Mouse (Mus musculus) right cerebral cortex, postnatal 36 days (tissue): ENCODE measurements around the gene Coch.
"Not testable (repeated sequence)": the region's sequence is repeated elsewhere in the genome, so short reads cannot be mapped to it uniquely, and the experiment has no call there.

Experiments
- DNase-seq, 2 experiments: peaks; one replicate each; pipeline ENCODE4 v3.0.0; 2022; ENCODE audit warnings: low spot score in 2 of 2, mixed read lengths in 1 of 2

The Coch gene

GRCm38 (mm10) chr12:51593229-51594029, at the start of gene Coch:
Gene Coch (plus strand): TSS chr12:51593341.
- DNase-seq = no peak

GRCm38 (mm10) chr12:51543402-51543960, 49.7 kb upstream of the Coch start:
- DNase-seq = no peak

GRCm38 (mm10) chr12:51555041-51555440, 38.1 kb upstream of the Coch start:
- DNase-seq = no peak

GRCm38 (mm10) chr12:51561416-51561815, 31.7 kb upstream of the Coch start:
- DNase-seq = no peak

- no peak for DNase-seq
Measured at GRCm38 (mm10) chr12:51567225-51567624, 25.9 kb upstream of the Coch start.

- DNase-seq = no peak
Measured at GRCm38 (mm10) chr12:51569472-51569871, 23.7 kb upstream of the Coch start.

- no peak for DNase-seq
Measured at GRCm38 (mm10) chr12:51569944-51570343, 23.2 kb upstream of the Coch start.

DNA sequence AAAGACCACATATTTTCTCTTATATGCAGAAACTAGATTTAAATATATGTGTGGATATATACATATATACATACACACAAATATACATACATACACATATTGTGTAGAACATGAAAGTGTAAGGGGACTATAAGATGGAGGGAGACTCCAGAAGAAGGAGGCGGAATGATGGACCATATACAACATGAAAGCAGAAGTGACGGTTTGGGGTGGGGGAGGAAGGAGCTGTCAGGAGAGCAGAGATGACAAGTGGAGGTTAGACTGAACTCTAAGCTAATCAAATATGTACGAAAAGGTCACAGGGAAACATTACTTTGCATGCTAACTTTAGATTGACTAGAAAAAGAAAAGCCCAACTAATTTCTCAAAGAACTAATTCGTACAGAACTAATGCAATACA, 20.5 kb upstream of the Coch start:
- no peak for DNase-seq

- DNase-seq = not testable (repeated sequence)
Measured at GRCm38 (mm10) chr12:51577816-51578215, 15.3 kb upstream of the Coch start.

DNA sequence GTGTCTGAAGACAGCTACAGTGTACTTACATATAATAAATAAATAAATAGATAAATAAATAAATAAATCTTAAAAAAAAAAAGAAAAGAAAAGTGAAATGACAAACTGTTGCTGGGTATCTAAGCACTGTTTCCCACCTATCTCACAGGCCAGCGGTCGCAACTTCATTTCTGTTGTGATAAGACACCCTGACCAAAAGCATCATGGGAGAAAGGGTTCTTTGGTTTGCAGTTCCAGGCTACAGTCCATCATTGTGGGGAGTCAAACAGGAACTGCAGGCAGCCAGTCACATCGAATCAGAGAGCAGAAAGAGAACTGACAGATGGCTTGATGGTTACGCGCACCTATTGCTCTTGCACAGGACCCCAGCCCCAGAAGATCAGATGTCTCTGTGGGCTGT, 3.9 kb upstream of the Coch start:
- DNase-seq = no peak

DNA sequence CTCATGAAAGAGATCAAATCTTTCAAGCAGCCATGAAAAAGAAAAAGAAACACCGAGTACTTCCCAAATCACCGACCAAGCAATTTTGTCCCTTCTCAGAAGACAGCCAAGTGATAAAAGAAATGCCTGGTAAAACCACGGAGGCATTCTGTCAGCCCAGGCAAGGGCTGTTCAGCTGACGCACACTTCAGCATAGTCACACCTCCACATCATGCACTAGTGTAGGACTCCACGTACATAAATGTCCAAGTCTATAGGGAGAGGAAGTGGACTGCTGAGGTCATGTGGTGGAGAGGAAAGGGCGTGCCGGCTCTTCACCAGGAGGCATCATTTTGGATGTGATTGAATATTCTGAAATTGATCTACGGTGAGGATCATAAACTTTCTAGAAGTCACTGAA, 1.2 kb upstream of the Coch start:
- DNase-seq = no peak

GRCm38 (mm10) chr12:51592888-51593228, 283 bp upstream of the Coch start:
- no peak for DNase-seq

DNA sequence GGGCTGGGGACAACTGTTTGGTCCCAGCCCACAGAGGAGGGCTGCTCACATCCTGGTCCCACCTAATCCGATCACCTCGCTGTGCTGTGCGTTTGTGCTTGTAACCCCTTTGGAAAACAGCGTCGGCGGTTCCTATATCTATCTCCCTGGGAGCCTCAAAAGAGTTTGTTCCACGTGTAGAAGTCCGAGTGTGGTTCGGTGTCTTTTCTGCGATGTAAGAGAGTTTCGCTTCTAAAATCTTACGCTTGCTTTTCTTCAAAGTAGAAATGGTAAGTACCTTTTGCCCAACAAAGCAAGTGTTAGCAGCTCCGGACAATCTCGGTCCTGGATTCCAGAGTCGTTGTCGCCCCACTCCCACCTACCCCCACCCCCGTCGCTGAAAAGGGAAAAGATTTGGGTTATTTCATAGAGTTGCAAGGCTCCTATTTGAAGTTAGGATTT, 909 bp downstream of the Coch start:
- DNase-seq = no peak

DNA sequence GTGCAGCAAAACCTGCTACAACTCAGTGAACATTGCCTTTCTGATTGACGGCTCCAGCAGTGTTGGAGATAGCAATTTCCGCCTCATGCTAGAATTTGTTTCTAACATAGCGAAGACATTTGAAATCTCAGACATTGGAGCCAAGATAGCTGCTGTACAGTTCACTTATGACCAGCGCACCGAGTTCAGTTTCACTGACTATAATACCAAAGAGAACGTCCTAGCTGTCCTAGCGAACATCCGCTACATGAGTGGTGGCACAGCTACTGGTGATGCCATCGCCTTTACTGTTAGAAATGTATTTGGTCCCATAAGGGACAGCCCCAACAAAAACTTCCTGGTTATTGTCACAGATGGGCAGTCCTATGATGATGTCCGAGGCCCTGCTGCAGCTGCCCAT, 10.2 kb downstream of the Coch start:
- no peak for DNase-seq

DNA sequence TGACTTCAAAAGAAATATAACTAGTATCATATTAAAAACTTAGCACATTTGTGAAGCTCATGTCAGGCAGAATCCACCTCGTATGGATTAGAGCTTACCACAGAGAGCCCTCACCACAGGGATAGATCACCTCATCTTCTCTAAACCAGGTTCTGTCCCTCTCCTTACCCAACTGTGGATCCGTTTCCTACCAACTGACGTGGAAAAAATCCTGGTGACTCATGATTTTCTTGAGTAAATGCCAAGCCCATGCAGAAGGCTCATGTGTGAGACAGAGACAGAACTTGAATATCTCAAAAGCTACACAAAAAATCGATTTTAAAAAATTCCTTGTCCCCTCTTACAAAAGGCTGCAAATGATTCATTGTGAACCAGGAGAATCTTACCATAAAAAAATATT, 13.0 kb downstream of the Coch start:
- no peak for DNase-seq

DNA sequence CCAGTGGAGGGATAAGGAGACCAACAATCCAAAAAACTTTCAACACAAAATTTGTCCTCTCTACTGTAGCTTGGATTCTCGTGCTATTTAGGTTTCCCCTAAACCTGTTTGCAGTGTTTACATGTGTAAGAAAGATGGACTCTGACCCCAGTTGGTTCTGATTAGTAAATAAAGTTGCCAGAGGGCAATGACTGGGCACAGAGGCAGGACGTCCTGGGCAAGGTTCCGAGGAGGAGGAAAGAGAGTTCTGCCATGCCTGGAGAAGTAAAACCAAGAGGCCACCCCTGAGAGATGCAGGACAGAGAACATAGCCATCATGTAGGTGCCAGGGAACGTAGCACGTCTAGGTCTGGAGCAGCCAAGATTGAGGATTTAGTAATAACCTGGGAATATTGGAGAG, 19.2 kb downstream of the Coch start:
- DNase-seq = no peak

- no peak for DNase-seq
Measured at GRCm38 (mm10) chr12:51620572-51620971, 27.4 kb downstream of the Coch start.

- no peak for DNase-seq
Measured at GRCm38 (mm10) chr12:51621161-51621560, 28.0 kb downstream of the Coch start.

GRCm38 (mm10) chr12:51622670-51623365, 29.7 kb downstream of the Coch start:
- DNase-seq = no peak

- no peak for DNase-seq
Measured at GRCm38 (mm10) chr12:51623366-51623694, 30.2 kb downstream of the Coch start.

- no peak for DNase-seq
Measured at GRCm38 (mm10) chr12:51633481-51633880, 40.3 kb downstream of the Coch start.

- no peak for DNase-seq
Measured at GRCm38 (mm10) chr12:51636260-51636659, 43.1 kb downstream of the Coch start.
